Mouse (Mus musculus): ENCODE results near the gene Olfr1157.

Gene Olfr1157

DNA sequence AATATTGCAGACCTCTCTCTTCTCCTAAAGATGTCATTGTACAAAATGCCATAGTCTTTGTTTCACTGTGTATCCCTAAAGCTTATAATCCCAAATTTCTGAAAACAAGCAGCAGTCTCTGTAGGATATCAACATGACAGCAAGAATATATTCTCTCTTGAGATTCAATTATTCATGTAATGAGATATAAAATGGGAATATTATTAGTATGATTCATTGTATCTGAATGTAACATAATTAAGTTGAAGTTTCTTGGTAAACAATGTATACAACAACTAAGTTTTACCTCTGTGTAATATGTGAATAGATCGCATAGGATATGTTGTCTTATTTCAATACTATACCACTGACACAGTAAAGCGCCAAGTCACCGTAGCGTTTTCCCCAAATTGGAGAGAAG lies at the start of gene Olfr1157:
Gene Olfr1157 (minus strand): TSS at position 101 of the 400 bp plus-strand sequence.
- no peak for DNase-seq (ENCODE audit: low spot score in 2 of 2)

DNA sequence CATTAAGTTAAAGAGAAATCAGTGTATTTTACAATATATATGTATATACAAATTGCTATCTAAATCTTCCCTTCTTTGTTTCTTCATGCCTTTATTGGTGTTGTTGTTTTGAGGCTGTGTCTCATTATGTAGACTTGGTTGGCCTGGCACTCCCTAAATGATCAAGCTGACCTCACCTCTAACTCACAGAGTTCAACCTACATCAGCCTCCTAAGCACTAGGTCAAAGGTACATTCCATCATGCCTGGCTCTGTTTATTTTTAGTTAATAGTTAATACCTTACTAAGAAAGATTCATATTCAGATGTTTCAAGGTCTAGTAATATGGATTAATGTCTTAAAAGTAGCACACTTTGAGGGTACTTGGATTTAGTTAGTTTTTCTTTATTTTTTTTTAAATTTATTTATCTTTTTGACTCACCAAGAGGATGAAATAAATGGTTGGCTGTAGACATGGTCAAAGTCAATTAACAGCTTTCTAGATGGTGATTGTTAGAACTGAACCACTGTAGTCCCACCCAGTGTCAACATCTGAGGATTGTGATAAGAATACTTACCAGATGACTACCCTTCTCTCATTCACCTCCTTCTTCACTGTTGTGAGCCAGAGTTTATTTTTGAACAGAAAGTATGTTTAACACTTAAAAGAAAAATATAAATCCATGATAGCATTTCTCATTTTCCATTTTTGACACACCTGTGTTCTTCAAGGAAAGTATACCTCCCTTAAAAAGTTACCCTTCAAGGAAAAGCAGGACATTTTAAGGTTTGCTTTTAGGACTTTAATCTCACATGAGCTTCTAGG lies 39.6 kb upstream of the Olfr1157 start, which contains the start of gene Olfr1160:
Gene Olfr1160 (minus strand): TSS at position 754 of the 804 bp plus-strand sequence.
- DNase-seq (ENCODE audit: low spot score in 2 of 2), result no peak

DNA sequence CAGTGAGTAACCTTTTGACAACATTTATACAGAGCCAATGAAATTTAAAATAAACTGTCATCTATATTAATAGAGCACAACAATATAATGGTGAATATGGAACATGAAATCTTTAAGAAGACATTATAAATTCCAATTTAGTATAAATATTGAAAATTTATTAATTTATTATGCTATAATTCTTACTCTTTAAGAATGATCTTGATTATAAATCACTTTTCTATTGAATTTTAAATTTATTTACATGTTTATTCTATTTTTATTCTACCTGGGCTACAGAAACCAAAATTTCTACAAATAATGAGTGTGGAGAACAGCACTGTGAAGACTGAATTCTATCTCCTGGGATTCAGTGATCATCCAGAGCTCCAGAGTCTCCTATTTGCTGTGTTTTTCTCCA lies 21.7 kb upstream of the Olfr1157 start, which contains the start of gene Olfr1158:
Gene Olfr1158 (plus strand): TSS at position 301 of the 400 bp plus-strand sequence.
- DNase-seq (ENCODE audit: low spot score in 2 of 2), result no peak

DNA sequence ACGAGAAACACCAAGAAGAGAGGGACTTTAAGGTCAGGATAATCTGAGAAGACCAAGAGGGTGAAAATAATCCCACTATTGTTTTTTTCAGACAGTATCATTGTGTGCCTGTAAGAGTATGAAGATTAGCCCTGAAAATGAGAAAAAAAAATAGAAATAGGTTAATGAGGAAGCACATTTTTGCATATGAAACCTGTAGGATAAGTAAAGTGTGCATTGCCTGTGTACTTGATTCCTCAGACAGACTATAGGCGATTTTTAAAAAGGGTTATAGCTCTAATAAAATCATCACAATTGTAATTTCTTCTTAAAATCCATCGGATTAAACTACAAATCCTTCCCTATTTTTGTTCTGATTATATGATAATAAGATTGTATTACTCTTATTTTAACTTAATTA lies 6.5 kb upstream of the Olfr1157 start, which contains the start of gene Olfr74:
Gene Olfr74 (minus strand): TSS at position 101 of the 400 bp plus-strand sequence.
- DNase-seq (ENCODE audit: low spot score in 2 of 2), result no peak

DNA sequence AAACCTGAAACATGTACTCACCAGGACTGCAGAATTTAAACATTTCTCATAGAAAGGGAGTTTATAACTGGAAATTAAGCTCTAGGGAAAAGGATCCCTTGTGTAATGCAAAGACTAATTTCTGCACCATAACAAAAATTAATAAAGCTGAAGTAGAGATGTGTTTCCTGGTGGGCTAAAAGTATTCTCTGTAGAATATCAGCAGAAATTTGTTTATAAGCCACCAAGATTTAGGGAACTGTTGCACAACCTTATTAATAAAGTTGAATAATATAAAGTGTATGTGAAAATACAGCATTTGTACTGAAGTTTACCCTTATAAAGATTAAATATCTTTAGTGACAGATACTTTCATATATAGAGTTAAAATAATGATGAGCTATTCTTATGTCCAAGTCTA lies 15.1 kb downstream of the Olfr1157 start, which contains the start of gene Olfr1156:
Gene Olfr1156 (minus strand): TSS at position 101 of the 400 bp plus-strand sequence.
- no peak for DNase-seq (ENCODE audit: low spot score in 2 of 2)

DNA sequence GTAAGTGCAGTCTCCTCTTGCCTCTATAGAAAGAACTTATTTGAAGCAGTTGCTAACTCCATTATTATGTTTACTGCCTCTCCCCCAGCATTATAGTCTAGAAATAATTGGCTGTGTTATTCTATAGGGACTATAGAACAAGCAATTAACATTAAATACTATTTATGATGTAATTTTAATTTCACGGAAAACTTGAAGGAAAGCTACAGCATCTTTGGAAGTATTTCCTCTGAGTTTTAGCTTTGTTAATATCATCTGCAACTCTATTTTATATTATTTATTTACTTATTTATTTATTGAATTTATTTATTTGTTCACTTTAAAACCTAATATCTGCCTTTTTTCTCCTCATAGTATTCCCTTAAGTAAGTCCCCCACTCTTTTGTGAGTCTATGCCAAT lies 23.1 kb downstream of the Olfr1157 start, which contains the start of gene Olfr1155:
Gene Olfr1155 (minus strand): TSS at position 101 of the 400 bp plus-strand sequence.
- no peak for DNase-seq (ENCODE audit: low spot score in 2 of 2)

Data from left cerebral cortex, adult 9 months (tissue).